ENCODE assay signal across 36 mouse cellular contexts in genomic region chr11:89765014-89765769, GRCm38 (mm10). TPM values are rescaled to one million over a fixed set of nuclear protein-coding genes. Genes with fewer than 3 reads are reported as not detected.
A peak's percentile ranks its signal among the peaks of the same experiment; 100 is the strongest.
DNase-seq lines count a peak whose midpoint lies in the region; ATAC-seq lines count a peak whose summit lies in the region.
"Had no signal": no experiment of that assay in that cellular context is flagged by ENCODE, and none has a peak within 500 bp of the region (broad histone marks: within the 10 kb centered on the region; RNA-seq: fewer than 3 reads in every experiment).

No protein-coding gene starts in this region.

- no peak for DNase-seq in forebrain, embryonic 11.5 days (ENCODE audit: low spot score)
- no peak for DNase-seq in forebrain, embryonic 10.5 days (ENCODE audit: extremely low spot score, low spot score)
- peak; percentile 8 to 36 for DNase-seq in layer of hippocampus, postnatal 14 days (ENCODE audit: low spot score in 2 of 2)
- DNase-seq in layer of hippocampus, postnatal 10 days (ENCODE audit: low spot score in 2 of 2) = no peak
- peak; percentile 5 for DNase-seq in retina, embryonic 14.5 days (ENCODE audit: low spot score)
- no peak for DNase-seq in embryonic facial prominence, embryonic 10.5 days (ENCODE audit: low spot score)
- DNase-seq in right cerebral cortex, postnatal 10 days (ENCODE audit: low spot score in 2 of 2) = no peak
- DNase-seq: adrenal gland, adult 8-10 months; cerebellum, adult 11-12 months; cerebellum, postnatal 10 days; gastrocnemius, postnatal 14 days; heart, postnatal 36 days; kidney, adult 18-20 months; kidney, postnatal 25 days; liver; lung, adult 2 months; lung, postnatal 10 days; spleen, adult 18-20 months; thymus, adult 18-20 months; thymus, postnatal 25 days had no signal

- WGBS in forebrain, embryonic 11.5 days = 22% methylated on average over 2 of the region's 2 CpGs
- 40% methylated on average over 2 of the region's 2 CpGs for WGBS in forebrain, embryonic 10.5 days
- 10% methylated on average over 2 of the region's 2 CpGs for WGBS in forebrain, embryonic 13.5 days
- 58% methylated on average over 2 of the region's 2 CpGs for WGBS in embryonic facial prominence, embryonic 10.5 days

- H3K36me3 ChIP-seq in forebrain, embryonic 11.5 days (ENCODE audit: control insufficient read depth, insufficient read depth, low read length) = no peaks in the 10 kb centered on the region
- no peaks in the 10 kb centered on the region for H3K36me3 ChIP-seq in forebrain, embryonic 10.5 days (replicated peaks)
- no peaks in the 10 kb centered on the region for H3K36me3 ChIP-seq in forebrain, embryonic 13.5 days (ENCODE audit: poor library complexity, severe bottlenecking)
- no peaks in the 10 kb centered on the region for H3K36me3 ChIP-seq in embryonic facial prominence, embryonic 10.5 days (replicated peaks)
- H3K36me3 ChIP-seq: hindbrain, embryonic 12.5 days; kidney, embryonic 15.5 days had no signal

- H3K4me2 ChIP-seq in forebrain, embryonic 11.5 days (ENCODE audit: low read depth, low read length, severe bottlenecking) = no peak overlapping the region
- H3K4me2 ChIP-seq in forebrain, embryonic 13.5 days = no peak overlapping the region
- H3K4me2 ChIP-seq: heart, embryonic 11.5 days; hindbrain, embryonic 12.5 days; kidney, embryonic 15.5 days had no signal

- H3K27ac ChIP-seq in forebrain, embryonic 11.5 days (ENCODE audit: low read depth, low read length) = no peak overlapping the region
- no peak overlapping the region for H3K27ac ChIP-seq in forebrain, embryonic 10.5 days
- no peak overlapping the region for H3K27ac ChIP-seq in forebrain, embryonic 13.5 days
- no peak overlapping the region for H3K27ac ChIP-seq in embryonic facial prominence, embryonic 10.5 days (replicated peaks)
- H3K27ac ChIP-seq: hindbrain, embryonic 12.5 days; kidney, embryonic 15.5 days; liver, embryonic 14.5 days; macrophage; stomach, postnatal 0 days had no signal

- H3K4me3 ChIP-seq in forebrain, embryonic 11.5 days (ENCODE audit: low read depth, low read length) = no peak overlapping the region
- no peak overlapping the region for H3K4me3 ChIP-seq in forebrain, embryonic 10.5 days
- no peak overlapping the region for H3K4me3 ChIP-seq in forebrain, embryonic 13.5 days
- no peak overlapping the region for H3K4me3 ChIP-seq in embryonic facial prominence, embryonic 10.5 days
- H3K4me3 ChIP-seq: erythroblast, embryonic 14.5 days; hindbrain, embryonic 12.5 days; kidney, embryonic 15.5 days had no signal

- no peak overlapping the region for H3K9ac ChIP-seq in forebrain, embryonic 11.5 days (ENCODE audit: low read length)
- no peak overlapping the region for H3K9ac ChIP-seq in forebrain, embryonic 13.5 days
- H3K9ac ChIP-seq: hindbrain, embryonic 12.5 days; kidney, embryonic 15.5 days; liver, embryonic 14.5 days had no signal

- ATAC-seq in forebrain, embryonic 11.5 days (replicated peaks; ENCODE audit: low FRiP score) = peak; percentile 53
- ATAC-seq in forebrain, embryonic 13.5 days = peak; percentile 76; the same call in 1 of the 2 replicates
- ATAC-seq: activated CD4-positive, CD25-positive, alpha-beta regulatory T cell, adult 4 months had no signal

- H3K27me3 ChIP-seq in forebrain, embryonic 11.5 days (ENCODE audit: control insufficient read depth, insufficient read depth, low read length) = peaks cover 36% of the 10 kb centered on the region
- H3K27me3 ChIP-seq in forebrain, embryonic 10.5 days (ENCODE audit: poor library complexity, severe bottlenecking) = peaks cover 91% of the 10 kb centered on the region
- H3K27me3 ChIP-seq in forebrain, embryonic 13.5 days = peaks cover 74% of the 10 kb centered on the region
- 0 out of 2 replicates have a peak, but pooled peaks cover 8% of the 10 kb centered on the region for H3K27me3 ChIP-seq in embryonic facial prominence, embryonic 10.5 days (replicated peaks; ENCODE audit: low read depth, poor library complexity, severe bottlenecking)
- H3K27me3 ChIP-seq: hindbrain, embryonic 12.5 days; kidney, embryonic 15.5 days had no signal

- H3K4me1 ChIP-seq in forebrain, embryonic 11.5 days (replicated peaks; ENCODE audit: control insufficient read depth, insufficient read depth, low read length) = peaks cover 3% of the 10 kb centered on the region; the same call in 1 of the 2 replicates
- H3K4me1 ChIP-seq in forebrain, embryonic 10.5 days = peaks cover 20% of the 10 kb centered on the region
- H3K4me1 ChIP-seq in forebrain, embryonic 13.5 days = peaks cover 21% of the 10 kb centered on the region
- no peaks in the 10 kb centered on the region for H3K4me1 ChIP-seq in embryonic facial prominence, embryonic 10.5 days

- H3K9me3 ChIP-seq in forebrain, embryonic 11.5 days (ENCODE audit: control insufficient read depth, low read length) = no peaks in the 10 kb centered on the region
- H3K9me3 ChIP-seq in forebrain, embryonic 10.5 days = no peaks in the 10 kb centered on the region
- no peaks in the 10 kb centered on the region for H3K9me3 ChIP-seq in forebrain, embryonic 13.5 days (replicated peaks)
- no peaks in the 10 kb centered on the region for H3K9me3 ChIP-seq in embryonic facial prominence, embryonic 10.5 days
- H3K9me3 ChIP-seq: hindbrain, embryonic 12.5 days; kidney, embryonic 15.5 days had no signal

RNA-seq across cellular contexts. Expression of gene Ankfn1, which starts 12.3 kb away (rescaled TPM):
- 3.7 and 4.4 TPM in 2 replicates for polyA plus RNA-seq in forebrain, embryonic 11.5 days (2014; fragmentation: Nextera tagmentation; extraction: Ambion mirVana)
- 2.1 and 2.8 TPM in 2 replicates for polyA plus RNA-seq in forebrain, embryonic 10.5 days (2016; fragmentation: Nextera tagmentation; extraction: Ambion mirVana)
- total RNA-seq in layer of hippocampus, postnatal 14 days (2021) = 1 to 10 TPM; 3.6 to 4.4 TPM
- total RNA-seq in layer of hippocampus, postnatal 10 days (2021) = 1 to 10 TPM; 5.8 to 8.6 TPM
- polyA plus RNA-seq in forebrain, embryonic 13.5 days (2015; fragmentation: Nextera tagmentation; extraction: Ambion mirVana) = 2.4 and 3.5 TPM in 2 replicates
- polyA plus RNA-seq in embryonic facial prominence, embryonic 10.5 days (2016; fragmentation: Nextera tagmentation; extraction: Ambion mirVana) = 0.30 and 0.36 TPM in 2 replicates
- total RNA-seq: CH12.LX; common myeloid progenitor, adult 5-6 weeks; ES-E14; granulocyte monocyte progenitor cell, adult 5-6 weeks; heart, postnatal 36 days; megakaryocyte-erythroid progenitor cell, adult 5-6 weeks; monocyte, adult 5-6 weeks had no signal
- polyA plus RNA-seq: activated CD4-positive, CD25-positive, alpha-beta regulatory T cell, adult 4 months; C2C12; erythroblast, embryonic 14.5 days; liver, embryonic 14.5 days; macrophage had no signal

Comparison
In these comparisons a context has a peak if more than half of its experiments do, and no peak if none do; other contexts are left out.
1. DNase-seq: peak in layer of hippocampus, postnatal 14 days (2 of 2) and retina, embryonic 14.5 days (single experiment); none in forebrain, embryonic 11.5 days (single experiment), forebrain, embryonic 10.5 days (single experiment), layer of hippocampus, postnatal 10 days (0 of 2), embryonic facial prominence, embryonic 10.5 days (single experiment) and right cerebral cortex, postnatal 10 days (0 of 2).